27 mouse cellular contexts compared by ENCODE assay signal in genomic region chr4:140131625-140132321, GRCm38 (mm10).
A peak's percentile ranks its signal among the peaks of the same experiment; 100 is the strongest.
DNase-seq lines count a peak whose midpoint lies in the region; ATAC-seq and TF ChIP-seq lines count a peak whose summit lies in the region.
"Had no signal": no experiment of that assay in that cellular context is flagged by ENCODE, and none has a peak within 500 bp of the region (broad histone marks: within the 10 kb centered on the region; RNA-seq: fewer than 3 reads in every experiment).

No protein-coding gene starts in this region.

- H3K9me3 ChIP-seq in ES-Bruce4 (replicated peaks; ENCODE audit: control insufficient read depth, insufficient read depth, low read length, poor library complexity, severe bottlenecking) = no peaks in the 10 kb centered on the region
- 0 out of 2 replicates have a peak, but pooled peaks cover 2% of the 10 kb centered on the region for H3K9me3 ChIP-seq in midbrain, embryonic 13.5 days
- H3K9me3 ChIP-seq: embryonic facial prominence, embryonic 12.5 days; heart, embryonic 13.5 days; kidney, embryonic 15.5 days; lung, embryonic 15.5 days; neural tube, embryonic 15.5 days had no signal

- H3K4me3 ChIP-seq in ES-Bruce4 (ENCODE audit: low read depth, low read length) = no peak overlapping the region
- no peak overlapping the region for H3K4me3 ChIP-seq in midbrain, embryonic 13.5 days (replicated peaks)
- H3K4me3 ChIP-seq: embryonic facial prominence, embryonic 12.5 days; heart, embryonic 13.5 days; kidney, embryonic 15.5 days; layer of hippocampus, adult 2 months; limb, embryonic 13.5 days; lung, embryonic 15.5 days; neural tube, embryonic 15.5 days had no signal

- H3K9ac ChIP-seq in ES-Bruce4 (ENCODE audit: low read depth, poor library complexity, severe bottlenecking) = no peak overlapping the region
- H3K9ac ChIP-seq in midbrain, embryonic 13.5 days (replicated peaks) = 0 out of 2 replicates have a peak overlapping the region, but pooled peaks have one; percentile 26
- H3K9ac ChIP-seq: embryonic facial prominence, embryonic 12.5 days; forebrain, postnatal 0 days; heart, embryonic 13.5 days; kidney, embryonic 15.5 days; limb, embryonic 13.5 days; lung, embryonic 15.5 days; neural tube, embryonic 15.5 days had no signal

- no peak for TF ChIP-seq POLR2A in ES-Bruce4 (IDR thresholded peaks at IDR 0.05; ENCODE audit: insufficient read depth, low read length)

- H3K4me2 ChIP-seq in midbrain, embryonic 13.5 days (replicated peaks) = peak overlapping the region; percentile 12
- H3K4me2 ChIP-seq: embryonic facial prominence, embryonic 12.5 days; heart, embryonic 13.5 days; kidney, embryonic 15.5 days; limb, embryonic 13.5 days; liver, embryonic 11.5 days; lung, embryonic 15.5 days; neural tube, embryonic 15.5 days had no signal

- no peaks in the 10 kb centered on the region for H3K27me3 ChIP-seq in ES-Bruce4 (ENCODE audit: control insufficient read depth, insufficient read depth, low read length, poor library complexity, severe bottlenecking)
- H3K27me3 ChIP-seq in midbrain, embryonic 13.5 days = 0 out of 2 replicates have a peak, but pooled peaks cover 3% of the 10 kb centered on the region
- H3K27me3 ChIP-seq: lung, embryonic 15.5 days; neural tube, embryonic 15.5 days had no signal

- no peak for TF ChIP-seq CTCF in ES-Bruce4 (IDR thresholded peaks at IDR 0.05; ENCODE audit: low read depth, low read length)

- peak; percentile 61 for ATAC-seq in midbrain, embryonic 13.5 days
- ATAC-seq: forebrain, postnatal 0 days had no signal

- 14% methylated on average over 9 of the region's 9 CpGs for WGBS in midbrain, embryonic 13.5 days

- no peaks in the 10 kb centered on the region for H3K36me3 ChIP-seq in ES-Bruce4 (ENCODE audit: control insufficient read depth, insufficient read depth, low read length, poor library complexity, severe bottlenecking)
- no peaks in the 10 kb centered on the region for H3K36me3 ChIP-seq in midbrain, embryonic 13.5 days
- H3K36me3 ChIP-seq: embryonic facial prominence, embryonic 12.5 days; G1E; heart, embryonic 13.5 days; kidney, embryonic 15.5 days; limb, embryonic 13.5 days; lung, embryonic 15.5 days; neural tube, embryonic 15.5 days had no signal

- 0 out of 2 replicates have a peak, but pooled peaks have one; percentile 17 for TF ChIP-seq EP300 in ES-Bruce4 (IDR thresholded peaks at IDR 0.05; ENCODE audit: insufficient read depth, low read depth, low read length)

- peak; percentile 18 for DNase-seq in embryo, embryonic 11 days
- no peak for DNase-seq in embryo, embryonic 10 days (ENCODE audit: low spot score)
- peak; percentile 89 for DNase-seq in retina, adult 2 months (ENCODE audit: low read depth, low spot score)
- DNase-seq in cerebellum, adult 11-12 months = no peak
- no peak for DNase-seq in adrenal gland, postnatal 25 days
- no peak for DNase-seq in kidney, postnatal 4 days
- DNase-seq: adrenal gland, adult 8-10 months; cerebellum, adult 18-20 months; cerebellum, postnatal 14 days; forebrain, postnatal 0 days; gastrocnemius, postnatal 10 days; heart, postnatal 10 days; kidney, adult 18-20 months; kidney, postnatal 25 days; right cerebral cortex, postnatal 14 days; thymus, postnatal 4 days had no signal

- peaks cover 7% of the 10 kb centered on the region for H3K4me1 ChIP-seq in ES-Bruce4 (ENCODE audit: control insufficient read depth, insufficient read depth, low read length)
- peaks cover 37% of the 10 kb centered on the region for H3K4me1 ChIP-seq in midbrain, embryonic 13.5 days (replicated peaks)
- H3K4me1 ChIP-seq: embryonic facial prominence, embryonic 12.5 days; lung, embryonic 15.5 days had no signal

- H3K27ac ChIP-seq in ES-Bruce4 (ENCODE audit: insufficient read depth, low read length) = no peak overlapping the region
- H3K27ac ChIP-seq in midbrain, embryonic 13.5 days = peak overlapping the region; percentile 67
- H3K27ac ChIP-seq: embryonic facial prominence, embryonic 12.5 days; heart, embryonic 13.5 days; kidney, embryonic 15.5 days; layer of hippocampus, adult 2 months; limb, embryonic 13.5 days; lung, embryonic 15.5 days; neural tube, embryonic 15.5 days had no signal

Comparison
In these comparisons a context has a peak if more than half of its experiments do, and no peak if none do; other contexts are left out.
1. DNase-seq: peak in embryo, embryonic 11 days (single experiment) and retina, adult 2 months (single experiment); none in embryo, embryonic 10 days (single experiment), cerebellum, adult 11-12 months (single experiment), adrenal gland, postnatal 25 days (single experiment) and kidney, postnatal 4 days (0 of 2).